Mouse (Mus musculus) MEL (cell line): ENCODE measurements around the gene Hcn2. TPM values are rescaled to one million over a fixed set of nuclear protein-coding genes. Genes with fewer than 3 reads are reported as not detected.

ENCODE experiments used
- DNase-seq: peaks from one replicate; pipeline ENCODE4 v3.0.0; 2011; ENCODE audit warnings: low read depth, low spot score
- H3K27ac ChIP-seq: 2 replicates; pipeline ENCODE4 v1.5.1; 2012; ENCODE audit warnings: low read depth, mild to moderate bottlenecking, control low read depth, low read length, moderate library complexity; ENCODE audit not compliant: control insufficient read depth
- H3K27me3 ChIP-seq, 2 experiments: fragments of 150-350 bp in 1 of 2; sonication (generic) in 1 of 2; 2 replicates each; pipeline ENCODE4 v1.6.1; 2012; ENCODE audit warnings: low read length in 2 of 2, mild to moderate bottlenecking in 2 of 2, improper control_type of control experiment in 1 of 2, moderate library complexity in 1 of 2; ENCODE audit not compliant: insufficient read depth in 2 of 2, control insufficient read depth in 1 of 2
- H3K36me3 ChIP-seq, 2 experiments: 2 replicates each; pipeline ENCODE4 v1.6.1; 2012 to 2014; ENCODE audit warnings: low read length in 2 of 2, improper control_type of control experiment in 1 of 2, inconsistent platforms in 1 of 2, mild to moderate bottlenecking in 1 of 2; ENCODE audit not compliant: insufficient read depth in 2 of 2, control insufficient read depth in 1 of 2
- H3K4me1 ChIP-seq, 2 experiments: fragments of 150-350 bp in 1 of 2; sonication (generic) in 1 of 2; 2 replicates each; pipeline ENCODE4 v1.6.1; 2012; ENCODE audit warnings: low read length in 2 of 2, improper control_type of control experiment in 1 of 2, mild to moderate bottlenecking in 1 of 2; ENCODE audit not compliant: insufficient read depth in 2 of 2, control insufficient read depth in 1 of 2
- H3K4me3 ChIP-seq, 2 experiments: fragments of 150-350 bp in 1 of 2; sonication (generic) in 1 of 2; 2 replicates each; pipeline ENCODE4 v1.5.1; 2012; ENCODE audit warnings: low read depth in 2 of 2, low read length in 2 of 2, mild to moderate bottlenecking in 2 of 2, moderate library complexity in 2 of 2, control low read depth in 1 of 2, improper control_type of control experiment in 1 of 2; ENCODE audit not compliant: control insufficient read depth in 1 of 2, insufficient read depth in 1 of 2
- H3K79me2 ChIP-seq: 2 replicates; pipeline ENCODE4 v1.6.1; 2012; ENCODE audit warnings: mild to moderate bottlenecking, low read length, moderate library complexity; ENCODE audit not compliant: control insufficient read depth, poor library complexity, insufficient read depth
- H3K9ac ChIP-seq: 2 replicates; pipeline ENCODE4 v1.6.1; 2012; ENCODE audit warnings: low read depth, mild to moderate bottlenecking, control low read depth, low read length, moderate library complexity; ENCODE audit not compliant: control insufficient read depth, poor library complexity, severe bottlenecking
- H3K9me3 ChIP-seq: fragments of 150-350 bp; sonication (generic); replicated peaks from 2 replicates; pipeline ENCODE4 v1.6.1; 2012; ENCODE audit warnings: mild to moderate bottlenecking, low read length, improper control_type of control experiment, moderate library complexity; ENCODE audit not compliant: insufficient read depth
- BHLHE40 ChIP-seq: IDR thresholded peaks from 2 replicates; pipeline ENCODE4 v1.6.1; 2012; ENCODE audit warnings: low read depth, mild to moderate bottlenecking, inconsistent platforms, low read length, improper control_type of control experiment, borderline replicate concordance
- CHD1 ChIP-seq: IDR thresholded peaks from 2 replicates; pipeline ENCODE4 v1.6.1; 2012; ENCODE audit warnings: low read depth, mild to moderate bottlenecking, inconsistent platforms, low read length, improper control_type of control experiment
- ELF1 ChIP-seq: IDR thresholded peaks from 2 replicates; pipeline ENCODE4 v1.6.1; 2014; ENCODE audit warnings: low read depth, mild to moderate bottlenecking, inconsistent platforms, low read length, improper control_type of control experiment, moderate library complexity
- EP300 ChIP-seq, 2 experiments: IDR thresholded peaks; 2 replicates each; pipeline ENCODE4 v1.6.1; 2011; ENCODE audit warnings: improper control_type of control experiment in 2 of 2, low read length in 2 of 2, low read depth in 1 of 2, mild to moderate bottlenecking in 1 of 2
- GABPA ChIP-seq: IDR thresholded peaks from 2 replicates; pipeline ENCODE4 v1.6.1; 2012; ENCODE audit warnings: low read depth, mild to moderate bottlenecking, inconsistent platforms, low read length, improper control_type of control experiment, moderate library complexity
- HCFC1 ChIP-seq: IDR thresholded peaks from 2 replicates; pipeline ENCODE4 v1.6.1; 2012; ENCODE audit warnings: low read depth, mild to moderate bottlenecking, inconsistent platforms, low read length, improper control_type of control experiment, moderate library complexity
- JUND ChIP-seq: IDR thresholded peaks from 2 replicates; pipeline ENCODE4 v1.6.1; 2011; ENCODE audit warnings: low read depth, mild to moderate bottlenecking, improper control_type of control experiment, low read length
- KAT2A ChIP-seq: conservative IDR thresholded peaks from 2 replicates; pipeline ENCODE4 v1.6.1; 2012; ENCODE audit warnings: low read depth, low read length, improper control_type of control experiment, inconsistent platforms
- MAX ChIP-seq: IDR thresholded peaks from 2 replicates; pipeline ENCODE4 v1.6.1; 2011; ENCODE audit warnings: low read length, improper control_type of control experiment
- MXI1 ChIP-seq: IDR thresholded peaks from 2 replicates; pipeline ENCODE4 v1.6.1; 2011; ENCODE audit warnings: mild to moderate bottlenecking, low read depth, low read length, improper control_type of control experiment
- MYC ChIP-seq: IDR thresholded peaks from 2 replicates; pipeline ENCODE4 v1.6.1; 2011; ENCODE audit warnings: low read depth, mild to moderate bottlenecking, low read length, improper control_type of control experiment, moderate library complexity
- NELFE ChIP-seq: IDR thresholded peaks from 2 replicates; pipeline ENCODE4 v1.6.1; 2011; ENCODE audit warnings: low read depth, low read length, improper control_type of control experiment
- NRF1 ChIP-seq: IDR thresholded peaks from 2 replicates; pipeline ENCODE4 v1.6.1; 2014; ENCODE audit warnings: low read depth, mild to moderate bottlenecking, inconsistent platforms, low read length, improper control_type of control experiment, moderate library complexity; ENCODE audit not compliant: poor library complexity, insufficient read depth, severe bottlenecking
- POLR2A ChIP-seq, 2 experiments: IDR thresholded peaks; 2 replicates each; pipeline ENCODE4 v1.6.1; 2011 to 2012; ENCODE audit warnings: low read length in 2 of 2, mild to moderate bottlenecking in 2 of 2, control low read depth in 1 of 2, improper control_type of control experiment in 1 of 2, low read depth in 1 of 2, moderate library complexity in 1 of 2; ENCODE audit not compliant: control insufficient read depth in 1 of 2, insufficient read depth in 1 of 2, poor library complexity in 1 of 2
- POLR2AphosphoS2 ChIP-seq: IDR thresholded peaks from 2 replicates; pipeline ENCODE4 v1.6.1; 2011; ENCODE audit warnings: low read length, improper control_type of control experiment
- POLR2AphosphoS5 ChIP-seq: IDR thresholded peaks from 2 replicates; pipeline ENCODE4 v1.6.1; 2012; ENCODE audit warnings: low read depth, borderline replicate concordance, mild to moderate bottlenecking, inconsistent platforms, low read length, moderate library complexity, mixed read lengths
- RCOR1 ChIP-seq: IDR thresholded peaks from 2 replicates; pipeline ENCODE4 v1.6.1; 2012; ENCODE audit warnings: low read depth, mild to moderate bottlenecking, inconsistent platforms, low read length, improper control_type of control experiment
- SIN3A ChIP-seq: IDR thresholded peaks from 2 replicates; pipeline ENCODE4 v1.6.1; 2012; ENCODE audit warnings: low read length, improper control_type of control experiment, inconsistent platforms
- TBP ChIP-seq: IDR thresholded peaks from 2 replicates; pipeline ENCODE4 v1.8.0; 2011; ENCODE audit warnings: low read depth, low read length, improper control_type of control experiment
- TCF12 ChIP-seq: IDR thresholded peaks from 2 replicates; pipeline ENCODE4 v1.6.1; 2014; ENCODE audit warnings: low read depth, mild to moderate bottlenecking, inconsistent platforms, low read length, improper control_type of control experiment, moderate library complexity
- UBTF ChIP-seq: IDR thresholded peaks from 2 replicates; pipeline ENCODE4 v1.6.1; 2012; ENCODE audit warnings: low read depth, mild to moderate bottlenecking, inconsistent platforms, low read length, improper control_type of control experiment, moderate library complexity, borderline replicate concordance; ENCODE audit not compliant: insufficient read depth
- USF1 ChIP-seq: IDR thresholded peaks from 2 replicates; pipeline ENCODE4 v1.6.1; 2014; ENCODE audit warnings: low read depth, mild to moderate bottlenecking, inconsistent platforms, low read length, improper control_type of control experiment, moderate library complexity
- ZC3H11A ChIP-seq: IDR thresholded peaks from 2 replicates; pipeline ENCODE4 v1.6.1; 2012; ENCODE audit warnings: low read depth, mild to moderate bottlenecking, inconsistent platforms, low read length, improper control_type of control experiment
- ZKSCAN1 ChIP-seq: IDR thresholded peaks from 2 replicates; pipeline ENCODE4 v1.6.1; 2012; ENCODE audit warnings: low read depth, mild to moderate bottlenecking, inconsistent platforms, low read length, improper control_type of control experiment, moderate library complexity
- ZMIZ1 ChIP-seq: IDR thresholded peaks from 2 replicates; pipeline ENCODE4 v1.6.1; 2012; ENCODE audit warnings: low read depth, mild to moderate bottlenecking, inconsistent platforms, low read length, improper control_type of control experiment, moderate library complexity
- polyA plus RNA-seq, 2 experiments: library from polyadenylated mRNA; stranded (reverse) in 1 of 2; unstranded in 1 of 2; fragments of >175 nt in 1 of 2; fragments of >200 nt in 1 of 2; gene quantifications; 2 replicates each; pipeline versions ENCODE4 v1.2.1 to v1.2.4; 2012; ENCODE audit warnings: low replicate concordance in 2 of 2, low read depth in 1 of 2; ENCODE audit not compliant: insufficient read length in 2 of 2, insufficient read depth in 1 of 2, missing spikeins in 1 of 2
- total RNA-seq: library from RNA; depleted of rRNA; stranded (reverse); fragments of 300-350 nt; gene quantifications from 2 replicates; pipeline ENCODE4 v1.2.3, GENCODE M21; 2012

Hcn2 gene
- total and polyA plus RNA-seq, 3 experiments: 0.42 to 1.6 TPM; not detected in 1

- TF ChIP-seq BHLHE40: no peak
- no peak for TF ChIP-seq POLR2AphosphoS5
- TF ChIP-seq ZC3H11A: no peak
- TF ChIP-seq, all 39 proteins: peak for 19
Observed at GRCm38 (mm10) chr10:79681591-79682245, 34.7 kb upstream of the Hcn2 start, which contains the start of gene Cdc34 (continued).

DNA sequence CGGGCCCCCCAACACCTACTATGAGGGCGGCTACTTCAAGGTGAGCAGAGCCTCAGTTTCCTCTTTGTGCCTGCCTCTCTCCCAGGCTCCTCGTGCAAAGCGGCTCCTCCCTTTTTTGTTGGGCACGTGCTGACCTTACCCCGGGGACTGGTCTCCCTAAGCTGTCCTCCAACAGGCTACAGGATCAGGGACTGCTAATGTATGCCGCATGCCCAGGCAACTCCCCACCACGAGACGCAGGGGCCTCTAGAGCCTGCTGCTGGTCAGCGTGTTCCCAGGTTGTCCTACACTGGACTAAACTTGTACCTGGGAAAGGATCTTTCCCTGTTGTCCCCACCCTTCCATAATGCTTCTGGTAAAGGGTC lies 33.9 kb upstream of the Hcn2 start:
- H3K9ac ChIP-seq: peak overlapping the region; percentile 96
- peaks cover 32% of the 10 kb centered on the region for H3K79me2 ChIP-seq
- H3K9me3 ChIP-seq: no peaks in the 10 kb centered on the region
- H3K4me1 ChIP-seq: peaks cover 6 to 19% of the 10 kb centered on the region in 2 experiments; a peak in 3 of 4 replicates
- H3K4me3 ChIP-seq: peak overlapping the region; percentile 96 to 98
- peak overlapping the region; percentile 59 for H3K27ac ChIP-seq
- peak; percentile 50 for DNase-seq
- TF ChIP-seq NRF1 (0 out of 2 replicates have a peak, but pooled peaks have one; percentile 17), MXI1 (peak; percentile 63), BHLHE40 (peak; percentile 42; the same call in 1 of the 2 replicates), POLR2A (IDR thresholded peaks at IDR 0.05; ENCODE audit: control insufficient read depth in 1 of 2, insufficient read depth in 1 of 2, low read depth in 1 of 2, low read length in 2 of 2, poor library complexity in 1 of 2) (0 out of 4 replicates have a peak, but pooled peaks of 1 of the 2 experiments have one; percentile 5), USF1 (no peak), MAX (peak; percentile 62), HCFC1 (no peak), MYC (0 out of 2 replicates have a peak, but pooled peaks have one; percentile 36)
- H3K27me3 ChIP-seq: no peaks in the 10 kb centered on the region
- H3K36me3 ChIP-seq: peaks cover 3 to 4% of the 10 kb centered on the region in 2 experiments; a peak in 2 of 4 replicates

DNA sequence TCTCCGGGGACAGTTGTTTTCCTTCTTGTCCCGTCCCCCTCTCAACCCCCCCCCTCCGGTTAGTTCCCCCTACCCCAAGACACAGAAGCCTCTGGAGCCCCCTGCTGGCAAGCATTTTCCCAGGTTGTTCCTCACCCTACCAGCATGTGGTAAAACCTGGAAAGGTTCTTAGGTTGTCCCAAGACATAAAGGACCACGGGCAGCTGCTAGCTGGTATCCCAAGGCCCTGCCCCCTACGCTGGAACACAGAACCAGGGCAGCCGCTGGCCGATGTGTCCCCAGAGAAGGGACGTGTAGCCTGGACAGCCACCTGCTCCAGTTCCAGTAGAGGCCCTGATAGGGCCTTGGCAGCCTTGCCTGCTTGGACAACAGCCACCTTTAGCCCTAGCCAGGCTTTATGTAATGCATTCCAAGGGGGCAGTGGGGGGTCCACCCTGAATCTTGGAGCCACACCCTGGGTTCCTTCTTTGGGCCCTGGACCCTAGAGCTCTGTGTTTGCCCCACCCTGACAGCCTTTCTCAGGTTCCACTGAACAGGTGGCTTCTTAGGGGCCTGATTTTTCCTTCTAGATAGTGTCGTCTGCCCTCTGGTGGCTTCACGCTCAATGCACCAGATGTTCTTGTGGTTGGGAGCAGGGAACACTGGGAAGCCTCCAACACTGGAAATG lies 33.4 kb upstream of the Hcn2 start:
- peaks cover 6 to 19% of the 10 kb centered on the region in 2 experiments; a peak in 3 of 4 replicates for H3K4me1 ChIP-seq
- DNase-seq: peak; percentile 74
- peak overlapping the region; percentile 96 for H3K9ac ChIP-seq
- peaks cover 32% of the 10 kb centered on the region for H3K79me2 ChIP-seq
- H3K27ac ChIP-seq: peak overlapping the region; percentile 59
- H3K36me3 ChIP-seq: peaks cover 3 to 4% of the 10 kb centered on the region in 2 experiments; a peak in 2 of 4 replicates
- H3K27me3 ChIP-seq: no peaks in the 10 kb centered on the region
- no peaks in the 10 kb centered on the region for H3K9me3 ChIP-seq
- H3K4me3 ChIP-seq: peak overlapping the region; percentile 96 to 98
- TF ChIP-seq TBP: no peak
- TF ChIP-seq RCOR1: no peak
- TF ChIP-seq POLR2AphosphoS5: no peak
- TF ChIP-seq KAT2A: no peak
- TF ChIP-seq CHD1: peak; percentile 81; the same call in 1 of the 2 replicates
- peak; percentile 62 for TF ChIP-seq SIN3A
- TF ChIP-seq MYC: peak; percentile 12; the same call in 1 of the 2 replicates
- TF ChIP-seq JUND: no peak
- no peak for TF ChIP-seq ZKSCAN1
- TF ChIP-seq TCF12: 0 out of 2 replicates have a peak, but pooled peaks have one; percentile 13
- no peak for TF ChIP-seq HCFC1
- no peak for TF ChIP-seq UBTF
- TF ChIP-seq NELFE: 0 out of 2 replicates have a peak, but pooled peaks have one; percentile 26
- no peak for TF ChIP-seq ZMIZ1
- no peak for TF ChIP-seq USF1
- TF ChIP-seq POLR2AphosphoS2: no peak
- no peak for TF ChIP-seq GABPA
- no peak for TF ChIP-seq EP300 (IDR thresholded peaks at IDR 0.05; ENCODE audit: low read depth in 1 of 2, low read length in 2 of 2)
- TF ChIP-seq MAX: no peak
- TF ChIP-seq NRF1: no peak
- no peak for TF ChIP-seq ELF1
- no peak for TF ChIP-seq BHLHE40
